In genomic region chrX:146979931-146980330, GRCm38 (mm10) we compare ENCODE assay signal across 11 mouse cellular contexts. TPM values are rescaled to one million over a fixed set of nuclear protein-coding genes. Genes with fewer than 3 reads are reported as not detected.
A peak's percentile ranks its signal among the peaks of the same experiment; 100 is the strongest.
DNase-seq lines count a peak whose midpoint lies in the region; ATAC-seq and TF ChIP-seq lines count a peak whose summit lies in the region.
"Had no signal": no experiment of that assay in that cellular context is flagged by ENCODE, and none has a peak within 500 bp of the region (broad histone marks: within the 10 kb centered on the region; RNA-seq: fewer than 3 reads in every experiment).

No protein-coding gene starts in this region.

- intact Hi-C loops in gastrocnemius, adult 2 months (cut with DNase I): no loop called here
- intact Hi-C loops in left cerebral cortex, postnatal 14 days (cut with DNase I): no loop called here

- no peak overlapping the region for H3K27ac ChIP-seq in gastrocnemius, adult 2 months
- H3K27ac ChIP-seq in lung, postnatal 0 days (ENCODE audit: low read length): no peak overlapping the region

- no peaks in the 10 kb centered on the region for H3K36me3 ChIP-seq in lung, postnatal 0 days (ENCODE audit: insufficient read depth, low read length)

- no peak overlapping the region for H3K4me3 ChIP-seq in gastrocnemius, adult 2 months
- H3K4me3 ChIP-seq in lung, postnatal 0 days (ENCODE audit: low read depth, low read length): no peak overlapping the region
- H3K4me3 ChIP-seq in lung, adult 2 months (replicated peaks; ENCODE audit: extremely low read depth, low read depth, low read length): no peak overlapping the region

- no peak for ATAC-seq in lung, postnatal 0 days

- H3K27me3 ChIP-seq in lung, postnatal 0 days (replicated peaks; ENCODE audit: insufficient read depth, low read length): no peaks in the 10 kb centered on the region

- no peak overlapping the region for H3K9ac ChIP-seq in lung, postnatal 0 days (replicated peaks; ENCODE audit: low read depth)

- 61% methylated on average over 5 of the region's 5 CpGs for WGBS in lung, postnatal 0 days
- 59% methylated on average over 5 of the region's 5 CpGs for WGBS in lung, adult 2 months

- peak; percentile 70 for TF ChIP-seq CTCF in gastrocnemius, adult 2 months (IDR thresholded peaks at IDR 0.05)
- TF ChIP-seq CTCF in lung, postnatal 0 days (IDR thresholded peaks at IDR 0.05): peak; percentile 61
- no peak; the same call in 1 of the 2 replicates for TF ChIP-seq CTCF in lung, adult 2 months (IDR thresholded peaks at IDR 0.05; ENCODE audit: insufficient read depth, low read length)

- TF ChIP-seq EP300 in lung, postnatal 0 days (IDR thresholded peaks at IDR 0.05): no peak

- no peak for TF ChIP-seq POLR2A in lung, adult 2 months (IDR thresholded peaks at IDR 0.05; ENCODE audit: borderline replicate concordance, extremely low read depth, low read depth, low read length)

- H3K4me1 ChIP-seq in lung, postnatal 0 days (ENCODE audit: insufficient read depth, low read depth, low read length): no peaks in the 10 kb centered on the region
- no peaks in the 10 kb centered on the region for H3K4me1 ChIP-seq in lung, adult 2 months (ENCODE audit: control insufficient read depth, insufficient read depth, low read length)

- no peak overlapping the region for H3K4me2 ChIP-seq in lung, postnatal 0 days (replicated peaks; ENCODE audit: low read depth, low read length)

- DNase-seq in gastrocnemius, adult 2 months: no peak
- DNase-seq in gastrocnemius, postnatal 4 days (ENCODE audit: low spot score in 2 of 2): no peak
- DNase-seq in lung, postnatal 0 days (ENCODE audit: low spot score): peak; percentile 8
- DNase-seq in lung, adult 2 months: no peak
- DNase-seq in NIH3T3 (ENCODE audit: low read depth): peak; percentile 18
- DNase-seq in induced T-regulatory cell, adult 2 months (ENCODE audit: low read depth): peak; percentile 0
- DNase-seq in left cerebral cortex, postnatal 14 days (ENCODE audit: low spot score in 2 of 2): no peak
- no peak for DNase-seq in spleen, adult 18-20 months
- DNase-seq: cerebellum, adult 9-11 months; lung, postnatal 4 days had no signal

- no peaks in the 10 kb centered on the region for H3K9me3 ChIP-seq in lung, postnatal 0 days (ENCODE audit: low read length)

RNA-seq across cellular contexts. Expression of gene Htr2c, which starts 17.6 kb away (rescaled TPM):
- not detected for total RNA-seq in gastrocnemius, adult 2 months (2021)
- not detected for total RNA-seq in gastrocnemius, postnatal 4 days (2021)
- polyA plus RNA-seq in lung, postnatal 0 days (2015; fragmentation: Nextera tagmentation; extraction: Ambion mirVana): 0.04 and 0.05 TPM in 2 replicates
- polyA plus RNA-seq in lung, adult 2 months (2012; rRNA removed): 0.19 and 0.37 TPM in 2 replicates
- 10 to 100 TPM; 23.9 to 34.8 TPM for total RNA-seq in left cerebral cortex, postnatal 14 days (2021)
- total RNA-seq: heart, postnatal 14 days had no signal

Comparison
In these comparisons a context has a peak if more than half of its experiments do, and no peak if none do; other contexts are left out.
1. DNase-seq: peak in lung, postnatal 0 days (single experiment), NIH3T3 (single experiment) and induced T-regulatory cell, adult 2 months (single experiment); none in gastrocnemius, adult 2 months (single experiment), gastrocnemius, postnatal 4 days (0 of 2), lung, adult 2 months (single experiment), left cerebral cortex, postnatal 14 days (0 of 2) and spleen, adult 18-20 months (0 of 2).
2. RNA of gene Htr2c, which starts 17.6 kb away (total RNA-seq): 23.9 to 34.8 TPM in left cerebral cortex, postnatal 14 days; not detected in gastrocnemius, adult 2 months and not detected in gastrocnemius, postnatal 4 days; every median in the first group is over 10 times any median in the second.